Mouse (Mus musculus) erythroblast, embryonic 14.5 days (primary cell): ENCODE data around the gene Nufip1. TPM values are rescaled to one million over a fixed set of nuclear protein-coding genes. Genes with fewer than 3 reads are reported as not detected.

Source experiments
- H3K27me3 ChIP-seq: 2 replicates; pipeline ENCODE4 v1.6.1; 2012; ENCODE audit warnings: inconsistent platforms; ENCODE audit not compliant: control insufficient read depth
- H3K36me3 ChIP-seq: 2 replicates; pipeline ENCODE4 v1.6.1; 2012; ENCODE audit warnings: mild to moderate bottlenecking, inconsistent platforms; ENCODE audit not compliant: control insufficient read depth
- H3K4me1 ChIP-seq: 2 replicates; pipeline ENCODE4 v1.6.1; 2012; ENCODE audit warnings: inconsistent platforms; ENCODE audit not compliant: control insufficient read depth
- H3K4me3 ChIP-seq: replicated peaks from 2 replicates; pipeline ENCODE3; 2012; ENCODE audit warnings: moderate library complexity, mild to moderate bottlenecking, inconsistent platforms
- H3K9me3 ChIP-seq: 2 replicates; pipeline ENCODE4 v1.6.1; 2012; ENCODE audit warnings: low read length, inconsistent platforms, mixed read lengths; ENCODE audit not compliant: control insufficient read depth
- GATA1 ChIP-seq: IDR thresholded peaks from 2 replicates; pipeline ENCODE4 v1.6.1; 2012; ENCODE audit warnings: low read length, inconsistent platforms, mixed read lengths
- TAL1 ChIP-seq: IDR thresholded peaks from 3 replicates; pipeline ENCODE4 v1.6.1; 2012; ENCODE audit warnings: low read length, inconsistent platforms, mixed read lengths
- polyA plus RNA-seq: library from polyadenylated mRNA; stranded (reverse); fragments of >175 nt; gene quantifications from 2 replicates; pipeline ENCODE4 v1.2.3, GENCODE M21; 2012

Gene Nufip1
- polyA plus RNA-seq, 1 experiment = 0.20 TPM

- no peaks in the 10 kb centered on the region for H3K4me1 ChIP-seq
- H3K36me3 ChIP-seq = no peaks in the 10 kb centered on the region
- no peak for TF ChIP-seq TAL1
- no peak for TF ChIP-seq GATA1
- H3K9me3 ChIP-seq = no peaks in the 10 kb centered on the region
- peaks cover 12% of the 10 kb centered on the region for H3K27me3 ChIP-seq
- H3K4me3 ChIP-seq = no peak overlapping the region
Measured at GRCm38 (mm10) chr14:76169876-76170466, 59.3 kb downstream of the Nufip1 start.

- TF ChIP-seq GATA1 (no peak), TAL1 (no peak)
- no peak overlapping the region for H3K4me3 ChIP-seq
Measured at GRCm38 (mm10) chr14:76171285-76171684, 60.6 kb downstream of the Nufip1 start.

GRCm38 (mm10) chr14:76174328-76174727 is 63.6 kb downstream of the Nufip1 start:
- Histone ChIP-seq H3K9me3 (no peaks in the 10 kb centered on the region), H3K4me3 (no peak overlapping the region)

More at GRCm38 (mm10) chr14:76171285-76171684, 60.6 kb downstream of the Nufip1 start:
- H3K4me1 ChIP-seq = no peaks in the 10 kb centered on the region
- H3K27me3 ChIP-seq = peaks cover 3% of the 10 kb centered on the region; the same call in 1 of the 2 replicates
- no peaks in the 10 kb centered on the region for H3K9me3 ChIP-seq
- H3K36me3 ChIP-seq = no peaks in the 10 kb centered on the region

GRCm38 (mm10) chr14:76175808-76176207 is 65.1 kb downstream of the Nufip1 start:
- Histone ChIP-seq H3K36me3 (no peaks in the 10 kb centered on the region), H3K4me1 (no peaks in the 10 kb centered on the region), H3K9me3 (no peaks in the 10 kb centered on the region), H3K4me3 (no peak overlapping the region), H3K27me3 (no peaks in the 10 kb centered on the region)
- TF ChIP-seq TAL1 = no peak
- TF ChIP-seq GATA1 = no peak

More at GRCm38 (mm10) chr14:76174328-76174727, 63.6 kb downstream of the Nufip1 start:
- H3K36me3 ChIP-seq = no peaks in the 10 kb centered on the region
- no peaks in the 10 kb centered on the region for H3K4me1 ChIP-seq
- TF ChIP-seq GATA1 (no peak), TAL1 (no peak)
- no peaks in the 10 kb centered on the region for H3K27me3 ChIP-seq

GRCm38 (mm10) chr14:76177230-76177629 is 66.5 kb downstream of the Nufip1 start:
- Histone ChIP-seq H3K36me3 (no peaks in the 10 kb centered on the region), H3K9me3 (no peaks in the 10 kb centered on the region), H3K4me1 (no peaks in the 10 kb centered on the region), H3K4me3 (no peak overlapping the region), H3K27me3 (no peaks in the 10 kb centered on the region)
- TF ChIP-seq TAL1 (no peak), GATA1 (no peak)

GRCm38 (mm10) chr14:76178447-76178846 is 67.8 kb downstream of the Nufip1 start:
- Histone ChIP-seq H3K4me3 (no peak overlapping the region), H3K36me3 (no peaks in the 10 kb centered on the region), H3K4me1 (no peaks in the 10 kb centered on the region), H3K9me3 (no peaks in the 10 kb centered on the region), H3K27me3 (no peaks in the 10 kb centered on the region)
- TF ChIP-seq GATA1 = no peak
- TF ChIP-seq TAL1 = no peak

GRCm38 (mm10) chr14:76179343-76179742 is 68.7 kb downstream of the Nufip1 start:
- Histone ChIP-seq H3K36me3 (no peaks in the 10 kb centered on the region), H3K27me3 (no peaks in the 10 kb centered on the region), H3K4me1 (no peaks in the 10 kb centered on the region), H3K4me3 (no peak overlapping the region), H3K9me3 (no peaks in the 10 kb centered on the region)
- TF ChIP-seq GATA1 (no peak), TAL1 (no peak)

GRCm38 (mm10) chr14:76185358-76185757 is 74.7 kb downstream of the Nufip1 start:
- TF ChIP-seq TAL1 (no peak), GATA1 (no peak)
- H3K4me3 ChIP-seq = no peak overlapping the region
- H3K36me3 ChIP-seq = no peaks in the 10 kb centered on the region
- H3K9me3 ChIP-seq = no peaks in the 10 kb centered on the region
- no peaks in the 10 kb centered on the region for H3K4me1 ChIP-seq
- H3K27me3 ChIP-seq = no peaks in the 10 kb centered on the region

GRCm38 (mm10) chr14:76186299-76186698 is 75.6 kb downstream of the Nufip1 start:
- H3K4me1 ChIP-seq = no peaks in the 10 kb centered on the region
- H3K9me3 ChIP-seq = no peaks in the 10 kb centered on the region
- no peak for TF ChIP-seq GATA1
- TF ChIP-seq TAL1 = no peak
- no peaks in the 10 kb centered on the region for H3K36me3 ChIP-seq
- no peak overlapping the region for H3K4me3 ChIP-seq
- no peaks in the 10 kb centered on the region for H3K27me3 ChIP-seq

Other genes with a start within 250 kb of the Nufip1 start
- not detected in 2 replicates for gene Kctd4, start 155.9 kb upstream of the Nufip1 start, polyA plus RNA-seq
- gene Gtf2f2, start 100.0 kb upstream of the Nufip1 start, polyA plus RNA-seq = 0.42 and 0.58 TPM in 2 replicates
- 0.13 and 0.14 TPM in 2 replicates for gene Gpalpp1, start 131 bp upstream of the Nufip1 start, polyA plus RNA-seq